Mouse (Mus musculus): Measurements from ENCODE around the gene Slc35e3.

DNA sequence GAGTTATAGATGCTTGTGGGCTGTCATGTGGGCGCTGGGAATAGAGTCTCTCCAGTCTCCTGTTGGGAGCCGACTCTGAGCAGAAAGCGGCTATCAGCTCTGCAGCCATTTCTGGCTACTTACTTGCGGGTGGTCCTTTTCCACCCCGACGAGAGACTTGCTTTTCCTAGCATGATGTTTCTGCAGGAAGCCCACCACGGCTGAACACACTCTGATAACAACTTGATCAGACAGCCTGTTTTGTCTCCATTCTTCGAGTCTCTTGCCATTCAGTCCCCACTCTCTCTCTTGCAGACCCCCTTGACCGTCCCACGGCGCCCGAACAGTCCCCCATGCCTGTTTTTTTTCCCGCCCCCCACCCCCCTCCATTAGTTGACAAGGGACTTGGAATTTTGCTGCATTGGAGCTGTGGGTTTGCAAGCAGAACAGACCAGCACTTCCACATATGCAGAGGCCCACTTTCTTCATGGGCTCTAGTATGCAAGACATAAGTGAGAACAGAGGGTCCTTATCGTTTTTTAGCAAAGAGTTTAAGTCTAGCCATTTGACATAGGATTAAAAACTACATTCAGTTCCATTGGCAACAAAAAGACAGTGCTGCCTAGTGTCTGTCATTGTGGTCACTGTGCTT, 13.1 kb downstream of the Slc35e3 start:
- TF ChIP-seq CTCF (IDR thresholded peaks at IDR 0.05; ENCODE audit: low read depth) (no peak), EP300 (optimal IDR thresholded peaks at IDR 0.05) (no peak)

All from stomach, postnatal 0 days (tissue).